In the genomic region with DNA sequence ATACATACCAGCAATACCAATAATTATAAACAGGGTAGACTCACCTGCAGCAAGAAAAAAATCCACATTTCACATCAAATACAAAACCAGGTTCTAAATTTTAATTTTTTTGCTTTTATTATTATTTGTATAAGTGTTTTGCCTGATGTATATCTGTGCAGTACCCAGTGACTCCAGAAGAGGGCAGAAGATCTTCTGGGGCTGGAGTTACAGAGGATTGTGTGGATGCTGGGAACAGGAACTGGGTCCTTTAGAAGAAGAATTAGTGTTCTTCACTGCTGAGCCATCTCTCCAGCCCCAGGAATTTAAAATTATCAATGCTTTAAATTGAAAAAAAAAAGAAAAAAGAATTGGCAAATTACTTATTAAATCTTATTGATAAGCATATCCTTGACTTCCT, we compare ENCODE assay signal across 24 mouse cellular contexts.
DNase-seq lines count a peak whose midpoint lies in the region; TF ChIP-seq lines count a peak whose summit lies in the region.
"Had no signal": no experiment of that assay in that cellular context is flagged by ENCODE, and none has a peak within 500 bp of the region (broad histone marks: within the 10 kb centered on the region; RNA-seq: fewer than 3 reads in every experiment).

No protein-coding gene starts in this region.

- H3K9me3 ChIP-seq in heart, embryonic 10.5 days: no peaks in the 10 kb centered on the region
- H3K9me3 ChIP-seq: forebrain, embryonic 12.5 days; limb, embryonic 15.5 days; midbrain, embryonic 10.5 days had no signal

- TF ChIP-seq POLR2A in brain, embryonic 14.5 days (IDR thresholded peaks at IDR 0.05; ENCODE audit: borderline replicate concordance, extremely low read depth, insufficient read depth, insufficient read length, poor library complexity, severe bottlenecking): no peak

- H3K36me3 ChIP-seq in heart, embryonic 10.5 days: no peaks in the 10 kb centered on the region
- H3K36me3 ChIP-seq: embryonic facial prominence, embryonic 13.5 days; forebrain, embryonic 12.5 days; limb, embryonic 15.5 days; midbrain, embryonic 10.5 days had no signal

- no peak overlapping the region for H3K4me3 ChIP-seq in left cerebral cortex, adult 2 months
- H3K4me3 ChIP-seq in heart, embryonic 10.5 days: no peak overlapping the region
- H3K4me3 ChIP-seq: embryonic facial prominence, embryonic 13.5 days; erythroblast, embryonic 14.5 days; forebrain, embryonic 12.5 days; limb, embryonic 15.5 days; midbrain, embryonic 10.5 days had no signal

- H3K27me3 ChIP-seq in heart, embryonic 10.5 days (ENCODE audit: insufficient read depth, poor library complexity, severe bottlenecking): no peaks in the 10 kb centered on the region
- H3K27me3 ChIP-seq: embryonic facial prominence, embryonic 13.5 days; limb, embryonic 15.5 days had no signal

- intact Hi-C loops in left cerebral cortex, adult 2 months (cut with DNase I): no loop called here

- no peaks in the 10 kb centered on the region for H3K4me1 ChIP-seq in heart, embryonic 10.5 days
- H3K4me1 ChIP-seq: embryonic facial prominence, embryonic 13.5 days; forebrain, embryonic 12.5 days; limb, embryonic 15.5 days; midbrain, embryonic 10.5 days had no signal

- no peak overlapping the region for H3K27ac ChIP-seq in left cerebral cortex, adult 2 months
- no peak overlapping the region for H3K27ac ChIP-seq in heart, embryonic 10.5 days
- H3K27ac ChIP-seq: embryonic facial prominence, embryonic 13.5 days; forebrain, embryonic 12.5 days; limb, embryonic 15.5 days; midbrain, embryonic 10.5 days had no signal

- peak; percentile 27 for TF ChIP-seq CTCF in left cerebral cortex, adult 2 months (IDR thresholded peaks at IDR 0.05)
- TF ChIP-seq CTCF in brain, embryonic 14.5 days (IDR thresholded peaks at IDR 0.05; ENCODE audit: borderline replicate concordance, extremely low read depth, insufficient read depth, insufficient read length): peak; percentile 11; the same call in 1 of the 2 replicates

- no peak for DNase-seq in left cerebral cortex, adult 2 months (ENCODE audit: extremely low spot score in 1 of 2, low spot score in 2 of 2)
- DNase-seq in left cerebral cortex, adult 9 months (ENCODE audit: low spot score in 2 of 2): no peak
- DNase-seq in A20 (ENCODE audit: low read depth, low spot score) (peak; percentile 7), ES-CJ7 (ENCODE audit: low read depth, low spot score) (peak; percentile 30)
- no peak for DNase-seq in brain, embryonic 14.5 days (ENCODE audit: low read depth)
- no peak for DNase-seq in spleen, adult 12 weeks (ENCODE audit: low spot score)
- no peak for DNase-seq in heart, embryonic 10.5 days (ENCODE audit: low spot score)
- DNase-seq: adrenal gland, adult 2 months; cerebellum, adult 18-20 months; cerebellum, postnatal 25 days; embryo, embryonic 11 days; gastrocnemius, postnatal 36 days; kidney, postnatal 25 days; left cerebral cortex, postnatal 4 days; lung, adult 18-20 months; lung, postnatal 10 days; right cerebral cortex, postnatal 14 days; spleen, adult 18-20 months; thymus, postnatal 25 days had no signal

Comparison
In these comparisons a context has a peak if more than half of its experiments do, and no peak if none do; other contexts are left out.
1. DNase-seq: peak in A20 (single experiment) and ES-CJ7 (single experiment); none in left cerebral cortex, adult 2 months (0 of 2), left cerebral cortex, adult 9 months (0 of 2), brain, embryonic 14.5 days (single experiment), spleen, adult 12 weeks (single experiment) and heart, embryonic 10.5 days (single experiment).